Mouse (Mus musculus) heart, embryonic 12.5 days (tissue): Measurements from ENCODE around the gene Atad2b. TPM values are rescaled to one million over a fixed set of nuclear protein-coding genes. Genes with fewer than 3 reads are reported as not detected.
A peak's percentile ranks its signal among the peaks of the same experiment; 100 is the strongest.

ENCODE experiments used
- ATAC-seq: fragments of 200-750 bp; cut with Nextera tagmentation; 2 replicates; pipeline ENCODE4 v1.8.0; 2017; ENCODE audit warnings: moderate TSS enrichment, moderate library complexity; ENCODE audit not compliant: insufficient number of reproducible peaks, low FRiP score
- H3K27ac ChIP-seq: fragments of 300-500 bp; sonication (generic); 2 replicates; pipeline ENCODE4 v1.5.1; 2016; ENCODE audit warnings: mild to moderate bottlenecking, moderate library complexity; ENCODE audit not compliant: poor library complexity, severe bottlenecking
- H3K27me3 ChIP-seq: fragments of 300-500 bp; sonication (generic); replicated peaks from 2 replicates; pipeline ENCODE4 v1.6.1; 2016; ENCODE audit warnings: mild to moderate bottlenecking, moderate library complexity
- H3K36me3 ChIP-seq: fragments of 300-500 bp; sonication (generic); 2 replicates; pipeline ENCODE4 v1.6.1; 2016; ENCODE audit warnings: mild to moderate bottlenecking, moderate library complexity
- H3K4me1 ChIP-seq: fragments of 300-500 bp; sonication (generic); replicated peaks from 2 replicates; pipeline ENCODE4 v1.6.1; 2016; ENCODE audit warnings: mild to moderate bottlenecking
- H3K4me2 ChIP-seq: fragments of 300-500 bp; sonication (generic); 2 replicates; pipeline ENCODE4 v1.6.1; 2016; ENCODE audit warnings: mild to moderate bottlenecking, moderate library complexity
- H3K4me3 ChIP-seq: fragments of 300-500 bp; sonication (generic); 2 replicates; pipeline ENCODE4 v1.5.1; 2016; ENCODE audit warnings: mild to moderate bottlenecking
- H3K9ac ChIP-seq: fragments of 300-500 bp; sonication (generic); 2 replicates; pipeline ENCODE4 v1.6.1; 2016; ENCODE audit warnings: mild to moderate bottlenecking, moderate library complexity
- H3K9me3 ChIP-seq: fragments of 300-500 bp; sonication (generic); replicated peaks from 2 replicates; pipeline ENCODE4 v1.6.1; 2016; ENCODE audit warnings: mild to moderate bottlenecking, moderate library complexity
- WGBS: fragments of 180-500 bp; shearing (Covaris S2); methylation state at CpG from one replicate; pipeline ENCODE4 v1.1.7; 2016; 5-methylcytosine and 5-hydroxymethylcytosine counted together
- polyA plus RNA-seq: library from polyadenylated mRNA; unstranded; fragments of >200 nt; fragmentation: Nextera tagmentation; extraction: Ambion mirVana; gene quantifications from 2 replicates; pipeline ENCODE4 v1.2.1, GENCODE M21; 2016

Gene Atad2b
- polyA plus RNA-seq, result 13.0 and 13.1 TPM in 2 replicates

DNA sequence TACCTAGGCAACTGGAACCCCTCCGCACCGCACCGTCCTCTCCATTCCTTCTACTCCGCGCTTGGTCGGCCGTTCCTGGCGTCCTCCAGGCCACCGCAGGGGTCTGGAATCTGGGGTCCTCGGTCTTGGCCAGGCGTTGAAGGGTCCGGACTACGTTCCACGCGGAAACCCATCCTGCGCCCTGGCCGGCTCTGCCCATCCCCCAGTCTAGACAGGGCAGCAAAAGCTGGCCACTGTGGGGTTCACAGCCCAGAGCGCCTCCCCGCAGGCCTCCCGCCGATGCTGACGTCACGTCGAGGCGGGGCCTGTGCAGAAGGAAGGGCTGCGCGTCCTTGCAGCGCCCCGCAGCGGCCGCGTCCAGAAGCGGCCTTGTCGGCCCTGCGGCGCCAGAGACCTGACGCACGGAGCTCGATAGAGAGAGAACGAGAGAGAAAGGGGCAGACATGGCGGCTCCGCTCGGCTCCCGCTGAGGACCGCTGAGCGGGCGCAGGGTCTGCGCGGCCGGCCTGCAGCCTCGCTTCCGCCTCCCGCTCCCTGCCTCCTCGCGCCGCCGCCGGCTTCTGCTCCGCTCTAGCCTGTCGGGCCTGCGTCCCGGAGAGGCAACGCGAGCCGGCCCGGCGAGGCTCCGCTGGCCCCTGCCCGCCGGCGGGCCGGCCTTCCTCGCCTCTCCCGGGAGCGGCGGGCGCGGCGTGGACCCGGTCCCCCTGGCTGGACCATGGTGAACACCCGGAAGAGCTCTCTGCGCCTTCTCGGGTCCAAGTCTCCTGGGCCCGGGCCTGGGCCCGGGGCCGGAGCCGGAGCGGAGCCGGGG lies at the start of gene Atad2b:
TSS of gene Atad2b (plus strand) at position 360 of the 811 bp plus-strand sequence.
- no peaks in the 10 kb centered on the region for H3K36me3 ChIP-seq
- H3K9ac ChIP-seq, result peak within 1 kb of the TSS; percentile 99
- peak; percentile 99 for ATAC-seq
- H3K4me3 ChIP-seq, result peak within 1 kb of the TSS; percentile 97
- no peaks in the 10 kb centered on the region for H3K9me3 ChIP-seq
- H3K27ac ChIP-seq, result peak within 1 kb of the TSS; percentile 98
- 0% methylated on average over 84 of the region's 89 CpGs for WGBS
- H3K4me2 ChIP-seq, result peak within 1 kb of the TSS; percentile 77
- peaks cover 8% of the 10 kb centered on the region; the same call in 1 of the 2 replicates for H3K4me1 ChIP-seq
- H3K27me3 ChIP-seq, result no peaks in the 10 kb centered on the region

DNA sequence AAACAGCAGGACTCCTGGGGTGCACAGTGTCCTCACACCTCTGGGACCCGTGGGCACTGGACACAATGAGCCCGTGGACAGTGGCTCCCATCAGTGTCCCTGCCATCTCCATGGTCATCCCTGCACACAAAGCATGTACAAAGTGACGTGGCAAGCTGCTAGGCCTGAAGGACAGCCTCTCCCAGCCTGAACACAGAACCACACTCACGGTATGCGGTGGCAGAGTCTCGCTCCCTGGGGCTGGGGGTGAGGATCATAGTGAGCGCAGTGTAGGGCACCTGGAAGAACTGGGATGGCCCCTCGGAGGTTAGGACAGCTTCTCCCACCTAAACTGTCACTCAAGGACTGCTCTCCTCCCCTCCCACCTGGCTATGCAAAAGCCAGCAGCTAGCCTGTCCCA lies 48.2 kb upstream of the Atad2b start:
- no peak for ATAC-seq
- Histone ChIP-seq H3K4me1 (peaks cover 36% of the 10 kb centered on the region), H3K4me3 (no peak overlapping the region), H3K9ac (no peak overlapping the region), H3K27me3 (no peaks in the 10 kb centered on the region; the same call in 1 of the 2 replicates), H3K36me3 (no peaks in the 10 kb centered on the region), H3K9me3 (no peaks in the 10 kb centered on the region), H3K4me2 (no peak overlapping the region), H3K27ac (no peak overlapping the region)
- 72% methylated on average over 8 of the region's 8 CpGs for WGBS

DNA sequence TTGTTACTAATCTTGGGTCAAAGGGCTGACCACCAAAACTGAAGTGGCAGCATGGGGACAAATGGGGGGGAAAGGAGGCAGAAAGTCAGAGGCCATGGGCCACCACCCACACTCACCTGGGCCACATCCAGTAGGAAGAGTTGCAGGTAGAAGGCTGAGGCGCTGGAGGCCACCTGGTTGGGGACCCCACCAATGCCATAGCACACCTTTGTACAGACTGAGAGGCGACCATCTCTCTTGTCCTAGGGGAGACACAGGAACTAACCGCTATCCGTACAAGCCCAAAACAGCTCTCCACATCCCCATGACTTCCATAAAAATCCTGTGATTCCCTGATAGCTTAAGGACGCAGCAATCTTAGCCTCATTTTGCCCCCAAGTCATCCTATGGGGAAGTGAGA lies 45.9 kb upstream of the Atad2b start:
- no peak for ATAC-seq
- 90% methylated on average over 5 of the region's 5 CpGs for WGBS
- no peaks in the 10 kb centered on the region for H3K27me3 ChIP-seq
- no peaks in the 10 kb centered on the region for H3K36me3 ChIP-seq
- no peak overlapping the region for H3K9ac ChIP-seq
- H3K4me2 ChIP-seq, result no peak overlapping the region
- no peak overlapping the region for H3K4me3 ChIP-seq
- no peak overlapping the region for H3K27ac ChIP-seq
- peaks cover 34% of the 10 kb centered on the region for H3K4me1 ChIP-seq
- no peaks in the 10 kb centered on the region for H3K9me3 ChIP-seq

DNA sequence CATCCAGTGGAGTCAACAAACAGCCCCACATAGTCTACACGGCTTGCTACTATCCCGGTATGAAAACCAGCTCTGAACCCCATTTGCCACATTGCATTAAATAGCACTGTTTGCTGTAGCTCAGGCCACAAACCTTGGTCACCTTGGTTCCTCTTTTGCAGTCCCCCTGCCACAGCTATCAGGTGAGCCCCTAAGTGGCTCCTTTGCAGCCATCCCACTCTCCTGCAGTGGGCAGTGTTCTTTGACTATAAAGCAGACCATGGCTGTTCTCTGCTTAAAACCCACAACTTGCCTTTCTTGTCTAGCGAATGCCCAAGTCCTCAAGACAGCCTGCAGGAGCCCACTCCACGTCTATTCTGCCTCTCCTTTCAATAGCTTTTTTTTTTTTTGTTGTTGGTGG lies 44.9 kb upstream of the Atad2b start:
- Histone ChIP-seq H3K9me3 (no peaks in the 10 kb centered on the region), H3K27ac (no peak overlapping the region), H3K36me3 (no peaks in the 10 kb centered on the region), H3K4me3 (no peak overlapping the region), H3K9ac (no peak overlapping the region), H3K4me2 (peak overlapping the region; percentile 33), H3K27me3 (no peaks in the 10 kb centered on the region), H3K4me1 (peaks cover 34% of the 10 kb centered on the region)
- ATAC-seq, result no peak
- 39% methylated on average over 4 of the region's 4 CpGs for WGBS

DNA sequence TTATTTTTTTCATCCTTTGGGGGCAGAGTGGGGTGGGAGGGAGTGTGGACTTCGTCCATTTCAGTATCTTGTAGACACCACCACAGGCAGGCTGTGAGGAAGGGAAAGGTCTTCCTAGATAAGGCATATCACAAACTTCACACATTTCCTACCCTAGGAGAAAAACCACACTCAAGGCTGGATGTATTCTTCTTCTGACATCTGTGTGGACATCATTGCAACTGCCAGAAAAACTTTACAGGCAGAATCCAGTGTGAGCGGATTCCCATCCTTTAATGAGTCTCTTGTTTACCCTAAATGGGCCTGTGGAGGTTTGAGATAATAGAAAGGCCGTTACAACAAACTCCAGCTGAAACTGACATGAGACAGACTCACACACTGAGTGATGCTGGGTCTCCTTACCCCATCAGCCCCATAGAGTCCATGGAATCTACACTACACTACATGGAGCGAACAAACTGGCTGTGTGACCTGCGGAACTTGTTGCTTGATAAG lies 44.1 kb upstream of the Atad2b start:
- Histone ChIP-seq H3K9ac (no peak overlapping the region), H3K9me3 (no peaks in the 10 kb centered on the region), H3K27ac (0 out of 2 replicates have a peak overlapping the region, but pooled peaks have one; percentile 14), H3K27me3 (no peaks in the 10 kb centered on the region), H3K4me1 (peaks cover 34% of the 10 kb centered on the region), H3K36me3 (no peaks in the 10 kb centered on the region), H3K4me3 (peak overlapping the region; percentile 39; the same call in 1 of the 2 replicates), H3K4me2 (peak overlapping the region; percentile 80; the same call in 1 of the 2 replicates)
- WGBS, result 38% methylated on average over 5 of the region's 5 CpGs
- ATAC-seq, result peak; percentile 73

DNA sequence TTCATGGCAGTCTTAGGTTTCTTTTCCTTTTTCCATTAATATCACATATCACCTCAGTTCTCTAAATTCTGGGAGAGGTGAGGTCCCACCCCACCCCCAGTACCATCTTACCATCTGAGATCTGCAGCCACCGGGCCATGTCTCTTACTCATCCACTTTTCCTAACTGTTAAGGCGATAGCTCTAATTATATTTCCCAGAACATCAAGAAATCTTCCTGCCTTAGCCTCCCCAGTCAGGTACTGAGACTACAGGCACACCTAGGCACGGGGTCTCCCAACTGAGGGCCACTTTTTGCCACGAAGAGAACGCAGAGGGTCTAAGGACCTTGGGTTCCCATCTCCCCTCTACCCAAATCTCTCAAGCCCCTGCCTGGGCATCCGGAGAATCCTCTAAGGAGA lies 43.6 kb upstream of the Atad2b start:
- Histone ChIP-seq H3K36me3 (peaks cover 4% of the 10 kb centered on the region; the same call in 1 of the 2 replicates), H3K27ac (peak overlapping the region; percentile 26; the same call in 1 of the 2 replicates), H3K9me3 (no peaks in the 10 kb centered on the region), H3K9ac (peak overlapping the region; percentile 72), H3K4me2 (peak overlapping the region; percentile 80), H3K27me3 (no peaks in the 10 kb centered on the region), H3K4me1 (peaks cover 34% of the 10 kb centered on the region), H3K4me3 (peak overlapping the region; percentile 39)
- 62% methylated on average over 6 of the region's 6 CpGs for WGBS
- no peak for ATAC-seq

DNA sequence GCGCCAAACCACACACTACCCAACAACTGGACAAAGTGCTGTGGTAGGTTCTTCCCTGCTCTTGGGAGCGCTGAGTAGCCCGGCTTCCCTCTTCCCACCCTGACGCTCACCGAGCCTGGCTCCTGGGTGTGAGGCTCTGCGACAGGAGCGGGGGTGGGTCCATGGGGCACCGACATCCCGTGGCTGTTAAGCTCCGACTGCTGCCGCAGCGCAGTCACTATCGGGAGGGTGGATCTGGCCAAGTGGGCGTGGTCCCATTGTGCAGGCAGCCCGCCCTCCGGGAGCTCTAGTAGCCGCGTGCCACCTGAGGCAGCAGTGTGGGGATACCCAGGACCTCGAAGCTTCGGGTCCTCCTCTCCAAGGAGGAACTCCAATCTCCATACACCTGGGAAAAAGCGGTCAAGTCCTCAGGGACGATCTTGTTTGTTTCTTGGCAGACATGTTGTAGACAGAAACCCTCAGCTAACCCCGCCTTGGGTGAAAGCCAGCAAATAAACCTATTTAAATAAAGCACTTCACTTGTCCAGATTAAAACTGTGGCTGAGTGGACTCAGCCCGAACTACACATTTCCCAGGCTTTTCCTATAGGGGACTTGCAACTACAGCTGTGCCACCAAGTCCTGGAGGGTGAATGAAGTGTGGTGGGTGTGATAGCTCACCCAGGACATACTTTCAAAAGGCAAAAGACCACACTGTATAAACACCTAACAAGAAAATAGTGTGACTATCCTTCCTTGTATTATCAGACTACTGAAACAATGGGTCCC lies 42.8 kb upstream of the Atad2b start, which contains the start of gene Mfsd2b:
TSS of gene Mfsd2b (minus strand) at position 199 of the 767 bp plus-strand sequence.
- WGBS, result 3% methylated on average over 24 of the region's 24 CpGs
- peak; percentile 91 for ATAC-seq
- H3K9ac ChIP-seq, result peak within 1 kb of the TSS; percentile 72

DNA sequence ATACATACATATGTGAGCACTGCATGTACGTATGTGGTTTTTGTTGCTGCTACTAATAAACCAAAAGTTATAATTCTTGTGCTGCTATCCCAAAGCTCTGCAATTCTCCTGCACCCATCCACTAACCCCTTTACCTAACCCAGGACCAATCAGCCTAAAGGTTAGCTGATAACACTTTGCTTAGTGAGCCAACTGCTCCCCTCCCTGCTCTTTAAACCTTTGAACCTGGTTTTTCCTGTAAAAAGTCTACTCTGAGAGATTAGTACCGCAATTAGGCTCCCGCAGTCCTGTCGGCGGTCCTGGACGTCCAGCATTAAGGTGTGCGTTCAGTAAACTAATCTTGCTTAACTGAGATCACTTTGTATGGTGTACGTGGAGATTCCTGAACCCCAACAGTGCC lies 41.5 kb upstream of the Atad2b start:
- Histone ChIP-seq H3K27ac (no peak overlapping the region), H3K4me1 (peaks cover 34% of the 10 kb centered on the region), H3K36me3 (peaks cover 20% of the 10 kb centered on the region), H3K9me3 (peaks cover 4% of the 10 kb centered on the region; the same call in 1 of the 2 replicates), H3K9ac (no peak overlapping the region), H3K27me3 (no peaks in the 10 kb centered on the region), H3K4me3 (no peak overlapping the region), H3K4me2 (no peak overlapping the region)
- ATAC-seq, result no peak
- WGBS, result 85% methylated on average over 8 of the region's 8 CpGs

More for the DNA sequence above, 42.8 kb upstream of the Atad2b start, which contains the start of gene Mfsd2b:
- H3K36me3 ChIP-seq, result peaks cover 12% of the 10 kb centered on the region
- H3K27ac ChIP-seq, result peak within 1 kb of the TSS; percentile 26; the same call in 1 of the 2 replicates
- no peaks in the 10 kb centered on the region for H3K27me3 ChIP-seq
- peaks cover 34% of the 10 kb centered on the region for H3K4me1 ChIP-seq
- peak within 1 kb of the TSS; percentile 80 for H3K4me2 ChIP-seq
- peaks cover 4% of the 10 kb centered on the region; the same call in 1 of the 2 replicates for H3K9me3 ChIP-seq
- H3K4me3 ChIP-seq, result peak within 1 kb of the TSS; percentile 39

DNA sequence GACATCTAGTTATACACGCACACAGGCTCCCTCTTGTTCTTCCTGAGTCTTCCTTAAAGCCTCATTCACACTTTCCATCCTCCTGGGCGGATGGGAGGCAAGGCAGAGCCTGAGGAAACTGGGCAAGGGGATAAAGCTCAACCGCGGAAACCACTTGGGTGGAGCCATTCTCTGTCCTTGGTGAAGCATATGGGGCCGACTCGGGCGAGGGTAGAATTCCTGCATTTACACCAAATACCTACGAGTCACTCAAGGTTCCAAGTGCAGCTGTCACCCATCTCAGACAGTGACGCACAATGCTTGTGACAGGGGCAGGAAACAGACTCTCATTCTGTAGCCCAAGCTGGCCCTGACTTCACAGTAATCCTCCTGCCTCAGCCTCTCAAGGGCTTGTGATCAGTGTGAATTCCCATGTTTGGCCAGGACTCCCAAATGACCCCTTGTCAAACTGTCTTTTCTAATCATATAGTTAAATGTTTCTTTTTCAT lies 38.8 kb upstream of the Atad2b start:
- no peak overlapping the region for H3K4me3 ChIP-seq
- no peak for ATAC-seq
- H3K4me2 ChIP-seq, result no peak overlapping the region
- peaks cover 4% of the 10 kb centered on the region; the same call in 1 of the 2 replicates for H3K9me3 ChIP-seq
- H3K9ac ChIP-seq, result no peak overlapping the region
- peaks cover 42% of the 10 kb centered on the region for H3K36me3 ChIP-seq
- H3K27me3 ChIP-seq, result no peaks in the 10 kb centered on the region
- WGBS, result 67% methylated on average over 9 of the region's 9 CpGs
- no peak overlapping the region for H3K27ac ChIP-seq
- peaks cover 15% of the 10 kb centered on the region for H3K4me1 ChIP-seq

DNA sequence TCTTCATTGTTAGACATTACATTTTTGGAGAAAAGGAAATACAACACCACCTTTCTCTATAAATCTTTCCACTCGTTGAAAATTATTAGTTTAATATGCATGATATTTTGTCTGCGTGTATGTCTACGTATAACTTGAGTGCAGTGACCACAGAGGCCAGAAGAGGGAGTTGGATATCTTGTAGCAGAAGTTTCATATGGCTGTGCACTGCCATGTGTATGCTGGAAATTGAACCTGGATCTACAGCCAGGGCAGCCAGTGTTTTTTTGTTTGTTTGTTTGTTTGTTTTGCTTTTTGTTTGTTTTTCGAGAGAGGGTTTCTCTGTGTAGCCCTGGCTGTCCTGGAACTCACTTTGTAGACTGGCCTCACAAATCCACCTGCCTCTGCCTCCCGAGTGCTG lies 38.1 kb upstream of the Atad2b start:
- Histone ChIP-seq H3K27me3 (no peaks in the 10 kb centered on the region), H3K4me3 (no peak overlapping the region), H3K36me3 (peaks cover 42% of the 10 kb centered on the region), H3K4me1 (peaks cover 8% of the 10 kb centered on the region), H3K4me2 (no peak overlapping the region), H3K27ac (no peak overlapping the region), H3K9me3 (peaks cover 4% of the 10 kb centered on the region; the same call in 1 of the 2 replicates), H3K9ac (no peak overlapping the region)
- no peak for ATAC-seq
- 93% methylated on average over 5 of the region's 5 CpGs for WGBS
